Mouse (Mus musculus): ENCODE results near the gene Gimap5.

Gimap5 gene

GRCm38 (mm10) chr6:48740501-48741169, 5.4 kb upstream of the Gimap5 start:
- no peak for DNase-seq

GRCm38 (mm10) chr6:48741273-48741672, 4.7 kb upstream of the Gimap5 start:
- no peak for DNase-seq

GRCm38 (mm10) chr6:48741711-48742206, 4.2 kb upstream of the Gimap5 start:
- DNase-seq = peak; percentile 57 to 72

- peak; percentile 88 to 95 for DNase-seq
Measured at GRCm38 (mm10) chr6:48742422-48743351, 3.3 kb upstream of the Gimap5 start.

- DNase-seq = no peak
Measured at GRCm38 (mm10) chr6:48745490-48745889, 507 bp upstream of the Gimap5 start.

- peak; percentile 29 to 53 for DNase-seq
Measured at GRCm38 (mm10) chr6:48747091-48747966, 1.3 kb downstream of the Gimap5 start.

GRCm38 (mm10) chr6:48763567-48764270, 17.7 kb downstream of the Gimap5 start:
- DNase-seq = no peak

GRCm38 (mm10) chr6:48764496-48764895, 18.5 kb downstream of the Gimap5 start:
- DNase-seq = no peak

GRCm38 (mm10) chr6:48768178-48768869, 22.3 kb downstream of the Gimap5 start:
- no peak for DNase-seq

GRCm38 (mm10) chr6:48768933-48769332, 22.9 kb downstream of the Gimap5 start:
- DNase-seq = no peak

- no peak for DNase-seq
Measured at GRCm38 (mm10) chr6:48770696-48771095, 24.7 kb downstream of the Gimap5 start, which contains the start of gene Gimap3. Gimap3 (minus strand) TSS chr6:48770851.

GRCm38 (mm10) chr6:48772030-48772429, 26.0 kb downstream of the Gimap5 start:
- DNase-seq = peak; percentile 90 to 94

- no peak for DNase-seq
Measured at GRCm38 (mm10) chr6:48784406-48784805, 38.4 kb downstream of the Gimap5 start.

GRCm38 (mm10) chr6:48785189-48785588, 39.2 kb downstream of the Gimap5 start:
- peak; percentile 60 to 71 for DNase-seq

GRCm38 (mm10) chr6:48785601-48786000, 39.6 kb downstream of the Gimap5 start:
- no peak for DNase-seq

- DNase-seq = no peak
Measured at GRCm38 (mm10) chr6:48787867-48788266, 41.9 kb downstream of the Gimap5 start.

GRCm38 (mm10) chr6:48801897-48802296, 55.9 kb downstream of the Gimap5 start:
- DNase-seq = no peak

- no peak for DNase-seq
Measured at GRCm38 (mm10) chr6:48803406-48804051, 57.5 kb downstream of the Gimap5 start.
